Mouse (Mus musculus): Measurements from ENCODE around the gene C1ql4. TPM values are rescaled to one million over a fixed set of nuclear protein-coding genes. Genes with fewer than 3 reads are reported as not detected.

Gene C1ql4
- polyA plus RNA-seq, 1 experiment from 2014 or later: 1.3 TPM

GRCm38 (mm10) chr15:99095356-99095755 is 7.7 kb upstream of the C1ql4 start:
- 6% methylated on average over 6 of the region's 6 CpGs for WGBS
- Histone ChIP-seq H3K4me2 (replicated peaks; ENCODE audit: low read depth, low read length) (peak overlapping the region; percentile 22), H3K27me3 (ENCODE audit: control insufficient read depth, insufficient read depth, low read length) (peaks cover 58% of the 10 kb centered on the region), H3K4me1 (ENCODE audit: control insufficient read depth, insufficient read depth, low read length) (peaks cover 45% of the 10 kb centered on the region), H3K27ac (ENCODE audit: low read depth, low read length) (peak overlapping the region; percentile 24), H3K9me3 (ENCODE audit: control insufficient read depth, low read length) (no peaks in the 10 kb centered on the region), H3K9ac (ENCODE audit: low read depth, low read length) (no peak overlapping the region), H3K36me3 (ENCODE audit: control insufficient read depth, insufficient read depth, low read length) (no peaks in the 10 kb centered on the region), H3K4me3 (ENCODE audit: low read length) (no peak overlapping the region)
- ATAC-seq (ENCODE audit: low FRiP score, low TSS enrichment): no peak

GRCm38 (mm10) chr15:99094631-99095270 is 7.1 kb upstream of the C1ql4 start:
- no peak overlapping the region for H3K9ac ChIP-seq (ENCODE audit: low read depth, low read length)
- WGBS: under 1% methylated on average over 27 of the region's 27 CpGs
- H3K36me3 ChIP-seq (ENCODE audit: control insufficient read depth, insufficient read depth, low read length): no peaks in the 10 kb centered on the region
- no peak overlapping the region for H3K27ac ChIP-seq (ENCODE audit: low read depth, low read length)
- peaks cover 64% of the 10 kb centered on the region for H3K27me3 ChIP-seq (ENCODE audit: control insufficient read depth, insufficient read depth, low read length)
- H3K4me2 ChIP-seq (replicated peaks; ENCODE audit: low read depth, low read length): peak overlapping the region; percentile 22
- H3K4me1 ChIP-seq (ENCODE audit: control insufficient read depth, insufficient read depth, low read length): peaks cover 45% of the 10 kb centered on the region
- no peak overlapping the region; the same call in 1 of the 2 replicates for H3K4me3 ChIP-seq (ENCODE audit: low read length)
- no peaks in the 10 kb centered on the region for H3K9me3 ChIP-seq (ENCODE audit: control insufficient read depth, low read length)
- ATAC-seq (ENCODE audit: low FRiP score, low TSS enrichment): peak; percentile 65

- peak; percentile 17; the same call in 1 of the 2 replicates for ATAC-seq (ENCODE audit: low FRiP score, low TSS enrichment)
- Histone ChIP-seq H3K4me1 (ENCODE audit: control insufficient read depth, insufficient read depth, low read length) (peaks cover 52% of the 10 kb centered on the region), H3K36me3 (ENCODE audit: control insufficient read depth, insufficient read depth, low read length) (no peaks in the 10 kb centered on the region), H3K4me3 (ENCODE audit: low read length) (peak overlapping the region; percentile 39), H3K27me3 (ENCODE audit: control insufficient read depth, insufficient read depth, low read length) (peaks cover 70% of the 10 kb centered on the region), H3K4me2 (replicated peaks; ENCODE audit: low read depth, low read length) (peak overlapping the region; percentile 84), H3K9me3 (ENCODE audit: control insufficient read depth, low read length) (no peaks in the 10 kb centered on the region), H3K27ac (ENCODE audit: low read depth, low read length) (peak overlapping the region; percentile 48; the same call in 1 of the 2 replicates), H3K9ac (ENCODE audit: low read depth, low read length) (peak overlapping the region; percentile 56)
- under 1% methylated on average over 56 of the region's 56 CpGs for WGBS
Observed at GRCm38 (mm10) chr15:99093291-99094258, 6.0 kb upstream of the C1ql4 start.

GRCm38 (mm10) chr15:99092870-99093269 is 5.3 kb upstream of the C1ql4 start, which contains the start of gene Dnajc22:
Gene Dnajc22 (plus strand): TSS chr15:99093170.
- Histone ChIP-seq H3K4me1 (ENCODE audit: control insufficient read depth, insufficient read depth, low read length) (peaks cover 49% of the 10 kb centered on the region), H3K36me3 (ENCODE audit: control insufficient read depth, insufficient read depth, low read length) (no peaks in the 10 kb centered on the region), H3K27ac (ENCODE audit: low read depth, low read length) (peak within 1 kb of the TSS; percentile 48; the same call in 1 of the 2 replicates), H3K27me3 (ENCODE audit: control insufficient read depth, insufficient read depth, low read length) (peaks cover 71% of the 10 kb centered on the region), H3K4me2 (replicated peaks; ENCODE audit: low read depth, low read length) (peak within 1 kb of the TSS; percentile 84), H3K4me3 (ENCODE audit: low read length) (peak within 1 kb of the TSS; percentile 39), H3K9ac (ENCODE audit: low read depth, low read length) (peak within 1 kb of the TSS; percentile 56), H3K9me3 (ENCODE audit: control insufficient read depth, low read length) (no peaks in the 10 kb centered on the region)
- no peak for ATAC-seq (ENCODE audit: low FRiP score, low TSS enrichment)
- WGBS: 36% methylated on average over 8 of the region's 8 CpGs

- Histone ChIP-seq H3K4me2 (replicated peaks; ENCODE audit: low read depth, low read length) (peak overlapping the region; percentile 32), H3K4me3 (ENCODE audit: low read length) (peak overlapping the region; percentile 24; the same call in 1 of the 2 replicates)
- 9% methylated on average over 14 of the region's 14 CpGs for WGBS
Observed at GRCm38 (mm10) chr15:99089069-99089468, 1.5 kb upstream of the C1ql4 start.

GRCm38 (mm10) chr15:99088292-99088691 is 675 bp upstream of the C1ql4 start:
- Histone ChIP-seq H3K27ac (ENCODE audit: low read depth, low read length) (no peak overlapping the region), H3K4me3 (ENCODE audit: low read length) (peak overlapping the region; percentile 24), H3K9me3 (ENCODE audit: control insufficient read depth, low read length) (no peaks in the 10 kb centered on the region), H3K27me3 (ENCODE audit: control insufficient read depth, insufficient read depth, low read length) (peaks cover 83% of the 10 kb centered on the region), H3K4me1 (ENCODE audit: control insufficient read depth, insufficient read depth, low read length) (peaks cover 12% of the 10 kb centered on the region), H3K9ac (ENCODE audit: low read depth, low read length) (0 out of 2 replicates have a peak overlapping the region, but pooled peaks have one; percentile 7), H3K4me2 (replicated peaks; ENCODE audit: low read depth, low read length) (peak overlapping the region; percentile 38), H3K36me3 (ENCODE audit: control insufficient read depth, insufficient read depth, low read length) (peaks cover 2% of the 10 kb centered on the region; the same call in 1 of the 2 replicates)
- under 1% methylated on average over 27 of the region's 27 CpGs for WGBS
- ATAC-seq (ENCODE audit: low FRiP score, low TSS enrichment): peak; percentile 63

More at GRCm38 (mm10) chr15:99089069-99089468, 1.5 kb upstream of the C1ql4 start:
- ATAC-seq (ENCODE audit: low FRiP score, low TSS enrichment): no peak
- Histone ChIP-seq H3K36me3 (ENCODE audit: control insufficient read depth, insufficient read depth, low read length) (no peaks in the 10 kb centered on the region), H3K27ac (ENCODE audit: low read depth, low read length) (no peak overlapping the region), H3K9ac (ENCODE audit: low read depth, low read length) (no peak overlapping the region), H3K9me3 (ENCODE audit: control insufficient read depth, low read length) (no peaks in the 10 kb centered on the region), H3K27me3 (ENCODE audit: control insufficient read depth, insufficient read depth, low read length) (peaks cover 79% of the 10 kb centered on the region), H3K4me1 (ENCODE audit: control insufficient read depth, insufficient read depth, low read length) (peaks cover 18% of the 10 kb centered on the region)

GRCm38 (mm10) chr15:99085997-99086396 is 1.6 kb downstream of the C1ql4 start:
- Histone ChIP-seq H3K4me1 (ENCODE audit: control insufficient read depth, insufficient read depth, low read length) (peaks cover 10% of the 10 kb centered on the region), H3K4me3 (ENCODE audit: low read length) (no peak overlapping the region), H3K4me2 (replicated peaks; ENCODE audit: low read depth, low read length) (no peak overlapping the region), H3K27ac (ENCODE audit: low read depth, low read length) (no peak overlapping the region), H3K36me3 (ENCODE audit: control insufficient read depth, insufficient read depth, low read length) (peaks cover 22% of the 10 kb centered on the region), H3K9ac (ENCODE audit: low read depth, low read length) (no peak overlapping the region), H3K9me3 (ENCODE audit: control insufficient read depth, low read length) (no peaks in the 10 kb centered on the region), H3K27me3 (ENCODE audit: control insufficient read depth, insufficient read depth, low read length) (peaks cover 71% of the 10 kb centered on the region)
- ATAC-seq (ENCODE audit: low FRiP score, low TSS enrichment): no peak
- WGBS: 81% methylated on average over 4 of the region's 4 CpGs

GRCm38 (mm10) chr15:99084618-99085017 is 3.0 kb downstream of the C1ql4 start:
- H3K4me1 ChIP-seq (ENCODE audit: control insufficient read depth, insufficient read depth, low read length): peaks cover 10% of the 10 kb centered on the region
- H3K9me3 ChIP-seq (ENCODE audit: control insufficient read depth, low read length): no peaks in the 10 kb centered on the region
- no peak overlapping the region for H3K9ac ChIP-seq (ENCODE audit: low read depth, low read length)
- H3K4me3 ChIP-seq (ENCODE audit: low read length): no peak overlapping the region
- no peak overlapping the region for H3K27ac ChIP-seq (ENCODE audit: low read depth, low read length)
- H3K4me2 ChIP-seq (replicated peaks; ENCODE audit: low read depth, low read length): peak overlapping the region; percentile 33; the same call in 1 of the 2 replicates
- H3K27me3 ChIP-seq (ENCODE audit: control insufficient read depth, insufficient read depth, low read length): peaks cover 59% of the 10 kb centered on the region
- H3K36me3 ChIP-seq (ENCODE audit: control insufficient read depth, insufficient read depth, low read length): peaks cover 32% of the 10 kb centered on the region
- ATAC-seq (ENCODE audit: low FRiP score, low TSS enrichment): no peak
- WGBS: 9% methylated on average over 19 of the region's 19 CpGs

Data from kidney, embryonic 14.5 days (tissue).